Mouse (Mus musculus) brown adipose tissue, adult 24 weeks (tissue): ENCODE data around the gene Mfrp. TPM values are rescaled to one million over a fixed set of nuclear protein-coding genes. Genes with fewer than 3 reads are reported as not detected.

Experiments used
- H3K27ac ChIP-seq: fragments of 200-500 bp; replicated peaks from 2 replicates; pipeline ENCODE4 v1.5.1; 2012; ENCODE audit warnings: low read depth, mild to moderate bottlenecking, low read length
- H3K4me1 ChIP-seq: fragments of 200-500 bp; 2 replicates; pipeline ENCODE4 v1.6.1; 2012; ENCODE audit warnings: low read length, mixed read lengths; ENCODE audit not compliant: control insufficient read depth, insufficient read depth, insufficient read length
- H3K4me3 ChIP-seq: fragments of 200-500 bp; 2 replicates; pipeline ENCODE4 v1.5.1; 2012; ENCODE audit warnings: low read depth, mild to moderate bottlenecking, low read length, moderate library complexity; ENCODE audit not compliant: insufficient read depth
- polyA plus RNA-seq: library from polyadenylated mRNA; stranded (reverse); fragments of >200 nt; gene quantifications from 2 replicates; pipeline ENCODE4 v1.2.4, GENCODE M21; 2012; ENCODE audit not compliant: missing spikeins, insufficient read depth, insufficient read length

Gene Mfrp
- polyA plus RNA-seq, 1 experiment: not detected

- Histone ChIP-seq H3K27ac (peak overlapping the region; percentile 85), H3K4me3 (no peak overlapping the region), H3K4me1 (peaks cover 15% of the 10 kb centered on the region)
Measured at GRCm38 (mm10) chr9:44125546-44126428, 24.3 kb downstream of the Mfrp start.

GRCm38 (mm10) chr9:44126746-44127145, 25.2 kb downstream of the Mfrp start:
- Histone ChIP-seq H3K27ac (peak overlapping the region; percentile 85), H3K4me3 (no peak overlapping the region), H3K4me1 (peaks cover 15% of the 10 kb centered on the region)

- Histone ChIP-seq H3K4me1 (peaks cover 15% of the 10 kb centered on the region), H3K27ac (peak overlapping the region; percentile 87), H3K4me3 (no peak overlapping the region)
Measured at GRCm38 (mm10) chr9:44127351-44127801, 25.8 kb downstream of the Mfrp start.

GRCm38 (mm10) chr9:44129633-44130032, 28.1 kb downstream of the Mfrp start:
- Histone ChIP-seq H3K4me3 (peak overlapping the region; percentile 50), H3K27ac (peak overlapping the region; percentile 98), H3K4me1 (peaks cover 15% of the 10 kb centered on the region)

- H3K27ac ChIP-seq: peak overlapping the region; percentile 98
- peak overlapping the region; percentile 50 for H3K4me3 ChIP-seq
- peaks cover 15% of the 10 kb centered on the region for H3K4me1 ChIP-seq
Measured at GRCm38 (mm10) chr9:44130034-44130433, 28.5 kb downstream of the Mfrp start.

GRCm38 (mm10) chr9:44130581-44131275, 29.2 kb downstream of the Mfrp start:
- Histone ChIP-seq H3K27ac (peak overlapping the region; percentile 96), H3K4me3 (peak overlapping the region; percentile 50), H3K4me1 (peaks cover 15% of the 10 kb centered on the region)

GRCm38 (mm10) chr9:44131276-44131590, 29.7 kb downstream of the Mfrp start:
- Histone ChIP-seq H3K4me3 (no peak overlapping the region), H3K4me1 (peaks cover 16% of the 10 kb centered on the region), H3K27ac (peak overlapping the region; percentile 76)

- no peak overlapping the region for H3K4me3 ChIP-seq
- peak overlapping the region; percentile 96 for H3K27ac ChIP-seq
- H3K4me1 ChIP-seq: peaks cover 14% of the 10 kb centered on the region
Measured at GRCm38 (mm10) chr9:44132200-44132599, 30.7 kb downstream of the Mfrp start.

- peak overlapping the region; percentile 96 for H3K27ac ChIP-seq
- H3K4me3 ChIP-seq: peak overlapping the region; percentile 70
- peaks cover 11% of the 10 kb centered on the region for H3K4me1 ChIP-seq
Measured at GRCm38 (mm10) chr9:44133287-44133686, 31.8 kb downstream of the Mfrp start.

GRCm38 (mm10) chr9:44134101-44134850, 32.7 kb downstream of the Mfrp start, which contains the start of gene Mcam:
Mcam (plus strand) TSS chr9:44134469.
- peak within 1 kb of the TSS; percentile 96 for H3K27ac ChIP-seq
- H3K4me3 ChIP-seq: peak within 1 kb of the TSS; percentile 90
- peaks cover 6% of the 10 kb centered on the region; the same call in 1 of the 2 replicates for H3K4me1 ChIP-seq

GRCm38 (mm10) chr9:44134851-44135730, 33.6 kb downstream of the Mfrp start:
- Histone ChIP-seq H3K27ac (peak overlapping the region; percentile 94), H3K4me3 (peak overlapping the region; percentile 90), H3K4me1 (peaks cover 6% of the 10 kb centered on the region; the same call in 1 of the 2 replicates)

GRCm38 (mm10) chr9:44135731-44136411, 34.3 kb downstream of the Mfrp start:
- Histone ChIP-seq H3K4me1 (peaks cover 8% of the 10 kb centered on the region), H3K27ac (peak overlapping the region; percentile 94), H3K4me3 (peak overlapping the region; percentile 90)

- H3K4me1 ChIP-seq: peaks cover 8% of the 10 kb centered on the region
- no peak overlapping the region for H3K27ac ChIP-seq
- H3K4me3 ChIP-seq: no peak overlapping the region
Measured at GRCm38 (mm10) chr9:44137846-44138245, 36.3 kb downstream of the Mfrp start.

GRCm38 (mm10) chr9:44141951-44142350, 40.4 kb downstream of the Mfrp start:
- H3K4me3 ChIP-seq: no peak overlapping the region
- peaks cover 4% of the 10 kb centered on the region for H3K4me1 ChIP-seq
- H3K27ac ChIP-seq: no peak overlapping the region
